Mouse (Mus musculus) C2C12 (cell line): ENCODE measurements around the gene Gm28171. TPM values are rescaled to one million over a fixed set of nuclear protein-coding genes. Genes with fewer than 3 reads are reported as not detected.
"Not testable (repeated sequence)": the region's sequence is repeated elsewhere in the genome, so short reads cannot be mapped to it uniquely, and the experiment has no call there.

ENCODE experiments used
- H3K27me3 ChIP-seq: one replicate; pipeline ENCODE4 v1.6.1; 2011; ENCODE audit not compliant: control insufficient read depth, insufficient read depth, insufficient read length
- H3K36me3 ChIP-seq: one replicate; pipeline ENCODE4 v1.6.1; 2011; ENCODE audit not compliant: control insufficient read depth, insufficient read depth
- H3K4me3 ChIP-seq: one replicate; pipeline ENCODE4 v1.5.1; 2011; ENCODE audit warnings: mild to moderate bottlenecking, control low read depth; ENCODE audit not compliant: poor library complexity, insufficient read depth, severe bottlenecking
- H3K79me2 ChIP-seq: one replicate; pipeline ENCODE4 v1.6.1; 2011; ENCODE audit not compliant: control insufficient read depth, insufficient read depth
- H3K79me3 ChIP-seq: one replicate; pipeline ENCODE4 v1.6.1; 2011; ENCODE audit warnings: low read depth, control low read depth
- H3ac ChIP-seq: one replicate; pipeline ENCODE3; 2011; ENCODE audit warnings: low read depth; ENCODE audit not compliant: control insufficient read depth, insufficient read length
- long read RNA-seq, 2 experiments: library from polyadenylated mRNA; unstranded; transcript quantifications; one replicate each; pipeline ENCODE4 v2.0.0; 2019 to 2020
- polyA plus RNA-seq: library from polyadenylated mRNA; unstranded; fragments of >200 nt; fragmentation: generic; extraction: Trizol; gene quantifications from one replicate; pipeline ENCODE4 v1.2.1, GENCODE M21; 2012; ENCODE audit warnings: missing spikeins

Gene Gm28171
- not detected for polyA plus RNA-seq
- long read RNA-seq, experiment 1 = 0 reads
- long read RNA-seq, experiment 2 = 0 reads

DNA sequence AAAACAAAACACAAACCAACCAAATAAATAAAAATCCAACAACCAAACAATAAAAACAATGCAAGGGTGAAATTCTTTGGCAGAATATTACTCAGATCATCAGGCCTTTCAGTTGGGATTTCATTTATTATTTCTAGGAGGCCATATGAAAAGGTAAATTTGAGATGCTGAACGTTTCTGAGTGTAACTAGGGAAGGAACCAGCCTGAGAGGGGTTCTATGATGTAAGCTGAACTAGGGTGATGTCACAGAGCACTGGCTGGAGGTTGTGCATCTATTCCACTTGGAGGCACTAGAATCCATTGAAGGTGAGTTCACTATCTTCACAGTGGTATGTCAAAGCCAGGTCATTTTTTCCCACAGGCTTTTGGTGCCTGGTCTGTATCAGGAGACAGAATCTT, at the start of gene Gm28171:
Gene Gm28171, plus strand, starts transcription at position 301 of the 400 bp plus-strand sequence.
- H3K27me3 ChIP-seq, H3ac ChIP-seq, H3K79me3 ChIP-seq, H3K4me3 ChIP-seq, H3K36me3 ChIP-seq, H3K79me2 ChIP-seq: not testable (repeated sequence)

Other genes with a start within 250 kb of the Gm28171 start
- gene Gm21854, start 136.4 kb upstream of the Gm28171 start, polyA plus RNA-seq = not detected
- gene Gm20914, start 67.4 kb upstream of the Gm28171 start, polyA plus RNA-seq = not detected
- not detected for gene Gm21778, start 149.1 kb downstream of the Gm28171 start, polyA plus RNA-seq